Mouse (Mus musculus) cerebellum, adult 2 months (tissue): ENCODE measurements around the gene Zfp12. TPM values are rescaled to one million over a fixed set of nuclear protein-coding genes. Genes with fewer than 3 reads are reported as not detected.

Source experiments
- DNase-seq, 2 experiments: peaks; one replicate each; pipeline ENCODE4 v3.0.0; 2021
- H3K27ac ChIP-seq: fragments of 200-500 bp; 2 replicates; pipeline ENCODE4 v1.5.1; 2012; ENCODE audit warnings: low read length, control low read depth, inconsistent platforms; ENCODE audit not compliant: insufficient read depth
- H3K27me3 ChIP-seq: fragments of 200-500 bp; 2 replicates; pipeline ENCODE4 v1.6.1; 2012; ENCODE audit warnings: inconsistent platforms, mild to moderate bottlenecking, low read length, moderate library complexity; ENCODE audit not compliant: control insufficient read depth, insufficient read depth
- H3K4me1 ChIP-seq: fragments of 200-500 bp; 2 replicates; pipeline ENCODE4 v1.6.1; 2011; ENCODE audit warnings: low read length; ENCODE audit not compliant: control insufficient read depth, insufficient read depth
- H3K4me3 ChIP-seq: fragments of 200-500 bp; replicated peaks from 2 replicates; pipeline ENCODE3; 2011; ENCODE audit warnings: mild to moderate bottlenecking, low read depth, low read length, control low read depth; ENCODE audit not compliant: insufficient read depth
- CTCF ChIP-seq: fragments of 200-500 bp; IDR thresholded peaks from 2 replicates; pipeline ENCODE4 v1.5.1; 2011; ENCODE audit warnings: low read depth, mild to moderate bottlenecking, control low read depth, low read length, moderate library complexity, borderline replicate concordance; ENCODE audit not compliant: insufficient read depth
- POLR2A ChIP-seq: fragments of 200-500 bp; IDR thresholded peaks from 2 replicates; pipeline ENCODE4 v1.6.1; 2011; ENCODE audit warnings: low read length, control low read depth, borderline replicate concordance; ENCODE audit not compliant: insufficient read depth
- WGBS: fragments of 180-500 bp; shearing (Covaris S2); methylation state at CpG from one replicate; pipeline ENCODE4 v1.1.7; 2018; 5-methylcytosine and 5-hydroxymethylcytosine counted together
- polyA plus RNA-seq: library from polyadenylated mRNA; depleted of rRNA; stranded (reverse); fragments of >200 nt; gene quantifications from 2 replicates; pipeline ENCODE4 v1.2.3, GENCODE M21; 2012

The Zfp12 gene
- polyA plus RNA-seq, 1 experiment, result 28.5 TPM

- H3K27ac ChIP-seq, result no peak overlapping the region
- H3K4me3 ChIP-seq, result peak overlapping the region; percentile 88
- 6% methylated on average over 8 of the region's 8 CpGs for WGBS
- no peak for DNase-seq
- TF ChIP-seq CTCF, result no peak
- TF ChIP-seq POLR2A, result no peak
- H3K27me3 ChIP-seq, result no peaks in the 10 kb centered on the region
- H3K4me1 ChIP-seq, result peaks cover 31% of the 10 kb centered on the region
Measured at GRCm38 (mm10) chr5:143268985-143269362, 34.0 kb downstream of the Zfp12 start.

GRCm38 (mm10) chr5:143269363-143270150, 34.6 kb downstream of the Zfp12 start, which contains the start of gene Zfp316:
Gene Zfp316 (minus strand): TSS chr5:143270022.
- peak within 1 kb of the TSS; percentile 88 for H3K4me3 ChIP-seq
- TF ChIP-seq CTCF (no peak), POLR2A (peak; percentile 99)
- DNase-seq, result peak; percentile 82 to 84

GRCm38 (mm10) chr5:143270151-143270519, 35.2 kb downstream of the Zfp12 start:
- Histone ChIP-seq H3K27me3 (no peaks in the 10 kb centered on the region), H3K4me3 (peak overlapping the region; percentile 88), H3K27ac (peak overlapping the region; percentile 77), H3K4me1 (peaks cover 22% of the 10 kb centered on the region)
- TF ChIP-seq CTCF, result no peak
- TF ChIP-seq POLR2A, result no peak
- DNase-seq, result no peak
- WGBS, result under 1% methylated on average over 12 of the region's 12 CpGs

More at GRCm38 (mm10) chr5:143269363-143270150, 34.6 kb downstream of the Zfp12 start, which contains the start of gene Zfp316:
- Histone ChIP-seq H3K27me3 (no peaks in the 10 kb centered on the region), H3K27ac (peak within 1 kb of the TSS; percentile 77), H3K4me1 (peaks cover 27% of the 10 kb centered on the region)
- WGBS, result under 1% methylated on average over 79 of the region's 79 CpGs

GRCm38 (mm10) chr5:143271642-143272041, 36.7 kb downstream of the Zfp12 start:
- Histone ChIP-seq H3K27me3 (no peaks in the 10 kb centered on the region), H3K4me3 (no peak overlapping the region), H3K27ac (no peak overlapping the region), H3K4me1 (peaks cover 16% of the 10 kb centered on the region)
- DNase-seq, result no peak
- WGBS, result 92% methylated on average over 6 of the region's 6 CpGs
- TF ChIP-seq POLR2A, result no peak
- no peak for TF ChIP-seq CTCF

- no peak for DNase-seq
- Histone ChIP-seq H3K4me3 (no peak overlapping the region), H3K27me3 (no peaks in the 10 kb centered on the region), H3K4me1 (peaks cover 12% of the 10 kb centered on the region), H3K27ac (no peak overlapping the region)
- TF ChIP-seq CTCF (no peak), POLR2A (no peak)
- WGBS, result 67% methylated on average over 3 of the region's 3 CpGs
Measured at GRCm38 (mm10) chr5:143272108-143272507, 37.1 kb downstream of the Zfp12 start.

GRCm38 (mm10) chr5:143272540-143273330, 37.8 kb downstream of the Zfp12 start:
- H3K27ac ChIP-seq, result no peak overlapping the region
- no peak for TF ChIP-seq CTCF
- no peak for TF ChIP-seq POLR2A
- H3K4me3 ChIP-seq, result no peak overlapping the region
- no peaks in the 10 kb centered on the region for H3K27me3 ChIP-seq
- WGBS, result 36% methylated on average over 16 of the region's 16 CpGs
- no peak for DNase-seq
- peaks cover 12% of the 10 kb centered on the region for H3K4me1 ChIP-seq

- Histone ChIP-seq H3K4me3 (no peak overlapping the region), H3K27ac (no peak overlapping the region), H3K4me1 (peaks cover 5% of the 10 kb centered on the region), H3K27me3 (no peaks in the 10 kb centered on the region)
- TF ChIP-seq CTCF (no peak), POLR2A (no peak)
- WGBS, result 13% methylated on average over 5 of the region's 5 CpGs
- DNase-seq, result no peak
Measured at GRCm38 (mm10) chr5:143275761-143276160, 40.8 kb downstream of the Zfp12 start.

- Histone ChIP-seq H3K4me1 (no peaks in the 10 kb centered on the region), H3K27ac (no peak overlapping the region), H3K27me3 (no peaks in the 10 kb centered on the region), H3K4me3 (no peak overlapping the region)
- TF ChIP-seq CTCF (no peak), POLR2A (no peak)
- DNase-seq, result no peak
- WGBS, result 48% methylated on average over 10 of the region's 10 CpGs
Measured at GRCm38 (mm10) chr5:143279247-143279646, 44.3 kb downstream of the Zfp12 start.
